Mouse (Mus musculus) bone marrow macrophage, adult 2 months (primary cell): ENCODE measurements around the gene Lipc.

Experiments
- CTCF ChIP-seq: IDR thresholded peaks from 2 replicates; pipeline ENCODE4 v1.5.1; 2012; ENCODE audit warnings: low read depth, mild to moderate bottlenecking, low read length, moderate library complexity
- POLR2A ChIP-seq: IDR thresholded peaks from 2 replicates; pipeline ENCODE4 v1.6.1; 2012; ENCODE audit warnings: mild to moderate bottlenecking, low read depth, low read length, borderline replicate concordance

DNA sequence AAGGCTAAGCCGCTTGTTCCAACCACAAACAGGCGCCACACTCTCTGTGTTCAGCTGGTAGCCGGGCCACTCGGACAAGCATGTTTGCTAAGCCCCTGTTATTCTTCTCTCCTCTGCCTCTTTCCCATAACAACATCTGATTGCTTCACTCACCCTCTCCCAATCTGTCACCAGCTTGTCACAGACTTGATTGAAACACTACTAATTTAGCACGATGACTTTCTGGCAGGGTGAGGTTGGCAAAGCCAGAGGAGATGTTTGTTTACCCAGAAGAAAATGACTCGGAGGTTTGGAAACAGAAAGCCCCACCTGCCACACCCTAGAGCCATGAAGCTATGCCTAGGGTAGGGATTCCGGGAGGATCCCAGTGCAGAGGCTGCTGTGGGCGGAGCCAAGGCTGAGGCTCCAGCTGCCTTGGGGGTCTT, 104.4 kb downstream of the Lipc start:
- no peak for TF ChIP-seq POLR2A
- no peak for TF ChIP-seq CTCF
